Mouse (Mus musculus) neural tube, embryonic 13.5 days (tissue): ENCODE measurements at regions not wholly inside any gene's neighbourhood (a gene's known extent, or its start where the extent isn't known, plus 50 kb on each side); places are given as distances from the start of the nearest gene placed in this dataset.
A peak's percentile ranks its signal among the peaks of the same experiment; 100 is the strongest.

Experiments used
- ATAC-seq: fragments of 200-750 bp; cut with Nextera tagmentation; 2 replicates; pipeline ENCODE4 v1.8.0; 2017; ENCODE audit warnings: low read depth, mild to moderate bottlenecking, moderate TSS enrichment, moderate library complexity
- H3K27ac ChIP-seq: fragments of 300-500 bp; sonication (generic); replicated peaks from 2 replicates; pipeline ENCODE4 v1.5.1; 2015; ENCODE audit warnings: moderate library complexity, mild to moderate bottlenecking, inconsistent platforms
- H3K27me3 ChIP-seq: fragments of 300-500 bp; sonication (generic); 2 replicates; pipeline ENCODE4 v1.6.1; 2015; ENCODE audit warnings: mild to moderate bottlenecking, inconsistent platforms
- H3K36me3 ChIP-seq: fragments of 300-500 bp; sonication (generic); 2 replicates; pipeline ENCODE4 v1.6.1; 2015; ENCODE audit warnings: mild to moderate bottlenecking, inconsistent platforms
- H3K4me1 ChIP-seq: fragments of 300-500 bp; sonication (generic); replicated peaks from 2 replicates; pipeline ENCODE4 v1.6.1; 2015; ENCODE audit warnings: inconsistent platforms
- H3K4me2 ChIP-seq: fragments of 300-500 bp; sonication (generic); 2 replicates; pipeline ENCODE4 v1.6.1; 2015; ENCODE audit warnings: inconsistent platforms, mild to moderate bottlenecking, moderate library complexity
- H3K4me3 ChIP-seq: fragments of 300-500 bp; sonication (generic); 2 replicates; pipeline ENCODE4 v1.5.1; 2015; ENCODE audit warnings: mild to moderate bottlenecking, inconsistent platforms
- H3K9ac ChIP-seq: fragments of 300-500 bp; sonication (generic); 2 replicates; pipeline ENCODE4 v1.6.1; 2015; ENCODE audit warnings: moderate library complexity, mild to moderate bottlenecking, inconsistent platforms
- H3K9me3 ChIP-seq: fragments of 300-500 bp; sonication (generic); 2 replicates; pipeline ENCODE4 v1.6.1; 2016; ENCODE audit warnings: inconsistent platforms
- WGBS: fragments of 180-500 bp; shearing (Covaris S2); methylation state at CpG from one replicate; pipeline ENCODE4 v1.1.7; 2015; 5-methylcytosine and 5-hydroxymethylcytosine counted together

GRCm38 (mm10) chr5:119992130-119992529 is 124.1 kb upstream of the Rbm19 start:
- H3K27ac ChIP-seq = no peak overlapping the region

GRCm38 (mm10) chr5:119995726-119996125 is 120.5 kb upstream of the Rbm19 start:
- Histone ChIP-seq H3K27ac (no peak overlapping the region), H3K9me3 (no peaks in the 10 kb centered on the region), H3K4me2 (no peak overlapping the region), H3K27me3 (no peaks in the 10 kb centered on the region), H3K4me1 (no peaks in the 10 kb centered on the region), H3K9ac (no peak overlapping the region), H3K4me3 (no peak overlapping the region), H3K36me3 (no peaks in the 10 kb centered on the region)
- no peak for ATAC-seq
- 92% methylated on average over 1 of the region's 1 CpGs for WGBS

More at GRCm38 (mm10) chr5:119992130-119992529, 124.1 kb upstream of the Rbm19 start:
- Histone ChIP-seq H3K27me3 (no peaks in the 10 kb centered on the region), H3K4me3 (no peak overlapping the region), H3K9ac (no peak overlapping the region), H3K9me3 (no peaks in the 10 kb centered on the region), H3K4me2 (no peak overlapping the region), H3K36me3 (no peaks in the 10 kb centered on the region), H3K4me1 (no peaks in the 10 kb centered on the region)
- WGBS = 72% methylated on average over 3 of the region's 3 CpGs
- ATAC-seq = no peak

- no peaks in the 10 kb centered on the region for H3K27me3 ChIP-seq
- H3K4me2 ChIP-seq = no peak overlapping the region
- no peak for ATAC-seq
- no peaks in the 10 kb centered on the region for H3K36me3 ChIP-seq
- H3K9ac ChIP-seq = no peak overlapping the region
- 82% methylated on average over 6 of the region's 6 CpGs for WGBS
- H3K27ac ChIP-seq = no peak overlapping the region
- no peak overlapping the region for H3K4me3 ChIP-seq
- H3K9me3 ChIP-seq = peaks cover 7% of the 10 kb centered on the region; the same call in 1 of the 2 replicates
- no peaks in the 10 kb centered on the region for H3K4me1 ChIP-seq
Measured at GRCm38 (mm10) chr5:120005696-120006469, 110.4 kb upstream of the Rbm19 start.

GRCm38 (mm10) chr5:120007738-120008137 is 108.5 kb upstream of the Rbm19 start:
- H3K9me3 ChIP-seq = peaks cover 7% of the 10 kb centered on the region; the same call in 1 of the 2 replicates
- 67% methylated on average over 6 of the region's 6 CpGs for WGBS
- no peak overlapping the region for H3K9ac ChIP-seq
- no peak overlapping the region for H3K27ac ChIP-seq
- no peaks in the 10 kb centered on the region for H3K4me1 ChIP-seq
- H3K4me2 ChIP-seq = no peak overlapping the region
- no peaks in the 10 kb centered on the region for H3K27me3 ChIP-seq
- no peaks in the 10 kb centered on the region for H3K36me3 ChIP-seq
- no peak overlapping the region for H3K4me3 ChIP-seq
- no peak for ATAC-seq

- H3K27ac ChIP-seq = no peak overlapping the region
- no peaks in the 10 kb centered on the region for H3K36me3 ChIP-seq
- H3K4me3 ChIP-seq = no peak overlapping the region
- H3K9ac ChIP-seq = no peak overlapping the region
- WGBS = 52% methylated on average over 9 of the region's 9 CpGs
- ATAC-seq = no peak
- no peaks in the 10 kb centered on the region for H3K4me1 ChIP-seq
- no peak overlapping the region for H3K4me2 ChIP-seq
- H3K27me3 ChIP-seq = no peaks in the 10 kb centered on the region
- H3K9me3 ChIP-seq = peaks cover 7% of the 10 kb centered on the region; the same call in 1 of the 2 replicates
Measured at GRCm38 (mm10) chr5:120008306-120008705, 108.0 kb upstream of the Rbm19 start.

- Histone ChIP-seq H3K4me3 (no peak overlapping the region), H3K36me3 (no peaks in the 10 kb centered on the region), H3K27ac (no peak overlapping the region), H3K9ac (no peak overlapping the region), H3K4me2 (no peak overlapping the region), H3K9me3 (0 out of 2 replicates have a peak, but pooled peaks cover under 1% of the 10 kb centered on the region), H3K27me3 (no peaks in the 10 kb centered on the region), H3K4me1 (no peaks in the 10 kb centered on the region)
- 85% methylated on average over 10 of the region's 10 CpGs for WGBS
- no peak for ATAC-seq
Measured at GRCm38 (mm10) chr5:120015417-120015816, 100.8 kb upstream of the Rbm19 start.

- WGBS = 89% methylated on average over 2 of the region's 2 CpGs
- Histone ChIP-seq H3K36me3 (no peaks in the 10 kb centered on the region), H3K4me1 (no peaks in the 10 kb centered on the region), H3K9ac (no peak overlapping the region), H3K27me3 (no peaks in the 10 kb centered on the region), H3K9me3 (no peaks in the 10 kb centered on the region), H3K27ac (no peak overlapping the region), H3K4me3 (no peak overlapping the region), H3K4me2 (no peak overlapping the region)
- no peak for ATAC-seq
Measured at GRCm38 (mm10) chr5:120018126-120018525, 98.1 kb upstream of the Rbm19 start.

- 87% methylated on average over 5 of the region's 5 CpGs for WGBS
- no peaks in the 10 kb centered on the region for H3K36me3 ChIP-seq
- H3K9ac ChIP-seq = no peak overlapping the region
- H3K4me3 ChIP-seq = no peak overlapping the region
- H3K4me2 ChIP-seq = no peak overlapping the region
- no peak overlapping the region for H3K27ac ChIP-seq
- H3K9me3 ChIP-seq = no peaks in the 10 kb centered on the region
- peaks cover 9% of the 10 kb centered on the region for H3K4me1 ChIP-seq
- no peak for ATAC-seq
- H3K27me3 ChIP-seq = no peaks in the 10 kb centered on the region
Measured at GRCm38 (mm10) chr5:120020748-120021147, 95.5 kb upstream of the Rbm19 start.

GRCm38 (mm10) chr5:120022276-120022675 is 94.0 kb upstream of the Rbm19 start:
- H3K9ac ChIP-seq = no peak overlapping the region
- WGBS = 91% methylated on average over 5 of the region's 5 CpGs

GRCm38 (mm10) chr5:120024071-120024470 is 92.2 kb upstream of the Rbm19 start:
- no peak overlapping the region for H3K27ac ChIP-seq
- peak overlapping the region; percentile 26; the same call in 1 of the 2 replicates for H3K9ac ChIP-seq
- no peak overlapping the region for H3K4me3 ChIP-seq

More at GRCm38 (mm10) chr5:120022276-120022675, 94.0 kb upstream of the Rbm19 start:
- no peak overlapping the region for H3K4me2 ChIP-seq
- no peaks in the 10 kb centered on the region for H3K9me3 ChIP-seq
- no peak overlapping the region for H3K4me3 ChIP-seq
- H3K27ac ChIP-seq = no peak overlapping the region
- H3K36me3 ChIP-seq = no peaks in the 10 kb centered on the region
- ATAC-seq = no peak
- H3K4me1 ChIP-seq = peaks cover 9% of the 10 kb centered on the region
- H3K27me3 ChIP-seq = no peaks in the 10 kb centered on the region

GRCm38 (mm10) chr5:120025212-120025611 is 91.1 kb upstream of the Rbm19 start:
- Histone ChIP-seq H3K9me3 (no peaks in the 10 kb centered on the region), H3K27ac (no peak overlapping the region), H3K36me3 (no peaks in the 10 kb centered on the region), H3K27me3 (no peaks in the 10 kb centered on the region), H3K4me2 (no peak overlapping the region), H3K4me3 (no peak overlapping the region), H3K4me1 (peaks cover 9% of the 10 kb centered on the region), H3K9ac (no peak overlapping the region)
- no peak for ATAC-seq

More at GRCm38 (mm10) chr5:120024071-120024470, 92.2 kb upstream of the Rbm19 start:
- peak overlapping the region; percentile 39 for H3K4me2 ChIP-seq
- no peaks in the 10 kb centered on the region for H3K9me3 ChIP-seq
- WGBS = 2% methylated on average over 10 of the region's 10 CpGs
- H3K36me3 ChIP-seq = no peaks in the 10 kb centered on the region
- H3K4me1 ChIP-seq = peaks cover 9% of the 10 kb centered on the region
- no peaks in the 10 kb centered on the region for H3K27me3 ChIP-seq
- ATAC-seq = peak; percentile 65; the same call in 1 of the 2 replicates

- Histone ChIP-seq H3K4me2 (no peak overlapping the region), H3K27ac (no peak overlapping the region), H3K9me3 (no peaks in the 10 kb centered on the region), H3K9ac (no peak overlapping the region), H3K36me3 (no peaks in the 10 kb centered on the region), H3K4me3 (no peak overlapping the region), H3K4me1 (no peaks in the 10 kb centered on the region), H3K27me3 (no peaks in the 10 kb centered on the region)
- ATAC-seq = no peak
- 88% methylated on average over 15 of the region's 15 CpGs for WGBS
Measured at GRCm38 (mm10) chr5:120030904-120031303, 85.4 kb upstream of the Rbm19 start.

GRCm38 (mm10) chr5:120031614-120032013 is 84.7 kb upstream of the Rbm19 start:
- no peak overlapping the region for H3K9ac ChIP-seq
- H3K4me3 ChIP-seq = no peak overlapping the region
- H3K4me2 ChIP-seq = no peak overlapping the region
- H3K27me3 ChIP-seq = no peaks in the 10 kb centered on the region
- no peak overlapping the region for H3K27ac ChIP-seq
- ATAC-seq = no peak
- H3K36me3 ChIP-seq = no peaks in the 10 kb centered on the region
- H3K4me1 ChIP-seq = no peaks in the 10 kb centered on the region
- 78% methylated on average over 4 of the region's 4 CpGs for WGBS
- H3K9me3 ChIP-seq = no peaks in the 10 kb centered on the region
